Mouse (Mus musculus) activated CD4-positive, CD25-positive, alpha-beta regulatory T cell, adult 4 months (primary cell): Measurements from ENCODE around the gene Mogat2. TPM values are rescaled to one million over a fixed set of nuclear protein-coding genes. Genes with fewer than 3 reads are reported as not detected.

Experiments
- ATAC-seq: one replicate; pipeline ENCODE4 v1.8.0; 2017
- polyA plus RNA-seq, 2 experiments: library from polyadenylated mRNA; unstranded; fragments of 100-300 nt; shearing (Covaris generic); gene quantifications; one replicate each; pipeline ENCODE4 v1.2.1; 2017

The Mogat2 gene
- not detected for polyA plus RNA-seq

DNA sequence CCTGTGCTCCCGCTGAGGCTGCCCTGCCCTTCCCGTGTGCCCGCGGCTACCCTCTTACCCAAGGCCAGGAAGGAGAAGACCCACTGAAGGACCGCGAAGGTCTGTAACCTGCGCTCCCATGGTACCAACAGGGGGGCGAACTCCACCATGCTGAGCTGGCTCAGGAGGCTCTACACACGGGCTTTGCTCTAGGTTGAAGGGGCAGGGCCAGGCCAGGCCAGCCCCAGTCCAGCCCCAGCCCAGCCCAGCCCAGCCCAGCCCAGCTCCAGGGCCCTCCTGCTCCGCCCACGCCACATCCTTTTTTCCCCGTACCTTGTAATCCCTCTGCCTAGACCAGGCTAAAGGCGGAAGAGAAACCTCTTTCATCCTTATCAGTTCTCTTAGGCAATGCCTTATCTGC, at the start of gene Mogat2:
TSS of gene Mogat2 (minus strand) at position 203 of the 400 bp plus-strand sequence.
- ATAC-seq, result no peak

DNA sequence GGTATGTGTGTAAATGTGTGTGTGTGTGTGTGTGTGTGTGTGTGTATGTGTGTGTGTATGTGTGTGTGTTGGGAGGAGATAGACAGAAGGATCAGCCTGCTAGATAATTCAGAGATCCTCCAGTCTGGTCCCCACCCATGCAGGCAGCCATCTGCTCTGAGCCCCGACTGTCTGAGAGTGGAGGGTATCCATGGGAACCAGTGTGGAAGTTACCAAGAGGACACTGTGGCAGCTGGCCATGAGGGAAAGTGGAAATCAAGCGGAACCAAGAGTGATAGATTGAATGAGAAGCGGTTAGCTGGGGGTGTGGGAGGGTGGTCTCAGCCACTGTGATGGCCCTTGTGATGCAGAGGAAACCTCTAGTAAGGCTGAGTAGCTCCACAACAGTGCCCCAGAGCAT, 48.9 kb upstream of the Mogat2 start:
- ATAC-seq, result no peak

DNA sequence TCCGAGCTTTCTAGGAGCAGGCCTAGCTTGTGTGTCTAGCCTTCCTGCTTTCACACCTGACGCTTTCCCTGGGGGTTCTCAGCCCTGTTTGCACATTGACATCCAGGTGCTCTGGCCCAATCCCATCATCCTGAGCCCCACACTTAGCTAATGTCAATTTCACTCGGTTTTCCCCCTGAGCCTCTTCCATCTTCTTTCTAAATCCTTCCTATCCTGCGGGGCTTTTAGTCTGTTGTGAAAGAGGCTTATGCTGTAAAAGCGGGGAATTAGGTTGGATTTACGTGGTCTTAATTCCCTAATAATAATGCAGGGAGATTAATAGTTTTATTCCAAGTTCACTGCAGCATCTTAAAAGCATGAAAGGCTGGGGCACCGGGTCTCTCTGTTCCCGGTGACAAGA, 41.2 kb upstream of the Mogat2 start:
- ATAC-seq, result no peak

DNA sequence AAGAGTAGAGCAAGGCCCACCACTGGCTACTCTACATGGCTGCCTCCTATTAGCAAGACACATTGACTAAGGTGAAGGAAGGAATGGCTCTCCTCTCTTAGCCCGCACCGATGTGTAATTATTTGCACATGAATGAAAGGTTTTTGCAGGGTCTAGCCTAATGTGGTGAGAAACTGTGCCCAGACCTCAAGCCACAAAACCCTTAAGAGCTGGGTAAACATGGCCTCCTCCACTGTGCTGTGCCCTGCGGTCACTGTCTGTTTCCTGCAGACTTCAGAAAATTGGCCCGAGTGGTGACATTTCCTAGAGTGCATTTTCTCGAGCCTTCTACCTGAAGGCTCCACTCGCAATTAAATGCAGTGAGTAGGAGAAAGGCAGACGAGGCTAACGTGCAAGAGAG, 39.9 kb upstream of the Mogat2 start:
- ATAC-seq, result no peak

- ATAC-seq, result no peak
Measured at GRCm38 (mm10) chr7:99276679-99277078, 38.3 kb upstream of the Mogat2 start.

DNA sequence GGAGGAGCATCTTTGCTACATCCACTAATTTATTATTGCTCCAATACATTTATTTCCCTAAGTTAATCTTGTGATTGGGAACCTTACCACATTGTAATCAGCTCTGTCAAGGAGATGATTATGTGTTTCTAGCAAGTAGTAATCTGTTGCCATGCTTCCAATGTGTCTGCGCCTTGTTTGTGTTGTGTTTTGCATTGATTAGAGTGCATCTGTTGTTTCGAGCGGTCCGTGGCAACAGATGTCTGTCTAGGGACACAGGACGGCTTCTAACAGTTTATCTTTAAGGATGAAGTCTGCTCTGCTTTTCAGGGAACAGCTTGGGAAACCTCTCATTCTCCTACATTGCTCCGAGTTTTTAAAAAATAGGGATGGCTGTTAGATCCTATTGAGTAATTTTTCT, 36.7 kb upstream of the Mogat2 start:
- ATAC-seq, result no peak

DNA sequence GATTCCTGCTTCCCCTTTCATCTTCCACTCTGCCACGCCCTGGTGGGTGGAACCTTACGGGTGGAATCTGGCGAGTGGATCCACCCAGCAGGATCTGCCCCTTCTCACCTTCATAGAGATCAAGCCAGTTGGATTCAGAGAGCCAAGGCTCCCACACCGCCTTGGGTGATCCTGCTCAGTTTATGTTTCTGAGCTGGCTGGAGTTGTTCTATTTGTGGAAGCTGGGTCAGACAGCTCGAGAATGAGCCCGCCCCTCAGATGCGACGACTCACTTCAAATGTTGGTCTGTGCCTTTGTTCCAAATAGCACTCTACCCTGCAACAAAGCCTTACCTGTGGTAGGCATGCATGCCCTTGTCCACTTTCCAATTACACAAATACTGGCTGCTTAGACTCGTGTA, 33.2 kb upstream of the Mogat2 start:
- no peak for ATAC-seq

DNA sequence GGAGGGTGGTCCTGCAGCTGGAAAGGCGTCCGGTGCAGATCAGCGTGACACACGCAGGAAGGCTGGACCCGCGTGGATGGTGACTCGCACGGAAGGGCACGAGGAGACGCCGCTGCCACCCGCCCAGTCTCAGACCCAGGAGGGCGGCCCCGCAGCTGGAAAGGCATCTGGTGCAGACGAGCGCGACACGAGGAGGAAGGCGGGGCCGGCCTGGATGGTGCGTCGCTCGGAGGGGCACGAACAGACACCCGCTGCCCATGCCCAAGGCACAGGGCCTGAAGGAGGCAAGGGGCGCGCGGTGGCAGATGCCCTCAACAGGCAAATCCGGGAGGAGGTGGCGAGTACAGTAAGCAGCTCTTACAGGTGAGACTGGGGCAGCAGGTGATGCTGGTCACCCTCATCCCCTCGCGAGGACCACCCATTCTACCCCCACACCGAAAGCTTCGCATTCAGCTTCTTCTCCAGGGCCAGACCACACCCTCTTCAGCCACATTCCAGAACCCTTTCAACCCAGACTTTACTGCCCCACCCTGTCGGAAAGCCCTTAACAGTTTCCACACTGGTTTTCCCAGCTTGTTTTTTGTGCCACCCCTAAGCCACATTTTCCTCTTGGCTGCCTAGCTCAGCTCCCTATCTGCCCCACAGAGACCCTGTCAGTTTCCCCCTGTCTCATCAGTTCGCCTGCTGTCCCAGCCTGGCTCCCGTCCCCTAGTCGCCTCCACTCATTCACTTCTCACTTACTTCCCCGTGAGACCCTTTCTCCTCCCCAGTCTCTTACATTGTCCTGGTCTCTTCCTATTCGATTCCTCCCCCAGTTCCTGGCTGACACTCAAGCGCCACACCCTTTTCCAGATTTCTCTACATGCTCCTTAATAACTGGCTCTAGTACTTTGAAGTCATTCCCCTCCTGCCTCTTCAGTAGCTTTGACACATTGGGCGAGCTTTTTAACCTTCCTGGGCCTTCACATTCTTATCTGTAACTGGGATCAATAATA, 30.8 kb upstream of the Mogat2 start:
- ATAC-seq, result no peak

DNA sequence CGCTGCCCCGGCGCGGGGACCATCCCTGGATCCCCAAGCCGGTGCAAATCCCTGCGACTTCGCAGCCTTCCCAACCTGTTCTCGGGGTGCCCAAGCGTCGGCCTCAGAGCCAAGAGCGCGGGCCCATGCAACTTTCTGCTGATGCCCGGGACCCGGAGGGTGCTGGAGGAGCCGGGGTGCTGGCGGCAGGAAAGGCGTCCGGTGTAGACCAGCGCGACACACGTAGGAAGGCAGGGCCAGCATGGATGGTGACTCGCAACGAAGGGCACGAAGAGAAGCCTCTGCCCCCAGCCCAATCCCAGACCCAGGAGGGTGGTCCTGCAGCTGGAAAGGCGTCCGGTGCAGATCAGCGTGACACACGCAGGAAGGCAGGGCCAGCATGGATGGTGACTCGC, 30.1 kb upstream of the Mogat2 start:
- ATAC-seq, result peak; percentile 34

DNA sequence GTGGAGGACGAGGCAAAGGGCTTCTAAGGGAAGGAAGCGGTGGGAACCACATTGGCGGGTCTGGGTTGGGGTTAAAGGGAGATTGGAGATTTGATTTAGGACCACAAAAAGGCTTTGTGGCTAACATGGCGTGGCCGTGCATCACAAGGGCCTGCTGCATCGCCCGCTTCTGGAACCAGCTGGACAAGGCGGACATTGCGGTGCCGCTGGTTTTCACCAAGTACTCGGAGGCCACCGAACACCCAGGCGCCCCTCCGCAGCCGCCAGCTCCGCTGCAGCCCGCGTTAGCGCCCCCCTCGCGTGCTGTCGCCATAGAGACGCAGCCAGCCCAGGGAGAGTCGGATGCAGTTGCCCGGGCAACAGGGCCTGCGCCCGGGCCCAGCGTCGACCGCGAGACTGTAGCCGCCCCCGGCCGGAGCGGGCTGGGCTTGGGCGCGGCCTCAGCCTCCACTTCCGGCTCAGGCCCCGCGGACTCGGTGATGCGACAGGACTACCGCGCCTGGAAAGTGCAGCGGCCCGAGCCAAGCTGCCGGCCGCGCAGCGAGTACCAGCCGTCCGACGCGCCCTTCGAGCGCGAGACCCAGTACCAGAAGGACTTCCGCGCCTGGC, 29.6 kb upstream of the Mogat2 start:
- ATAC-seq, result peak; percentile 57

- peak; percentile 82 for ATAC-seq
Measured at GRCm38 (mm10) chr7:99267251-99267896, 29.0 kb upstream of the Mogat2 start, which contains the start of gene Map6. Map6 (plus strand) TSS chr7:99267447.

- ATAC-seq, result no peak
Measured at GRCm38 (mm10) chr7:99264597-99264996, 26.2 kb upstream of the Mogat2 start.

- no peak for ATAC-seq
Measured at GRCm38 (mm10) chr7:99263509-99263908, 25.1 kb upstream of the Mogat2 start.

GRCm38 (mm10) chr7:99261900-99262299, 23.5 kb upstream of the Mogat2 start:
- ATAC-seq, result no peak

DNA sequence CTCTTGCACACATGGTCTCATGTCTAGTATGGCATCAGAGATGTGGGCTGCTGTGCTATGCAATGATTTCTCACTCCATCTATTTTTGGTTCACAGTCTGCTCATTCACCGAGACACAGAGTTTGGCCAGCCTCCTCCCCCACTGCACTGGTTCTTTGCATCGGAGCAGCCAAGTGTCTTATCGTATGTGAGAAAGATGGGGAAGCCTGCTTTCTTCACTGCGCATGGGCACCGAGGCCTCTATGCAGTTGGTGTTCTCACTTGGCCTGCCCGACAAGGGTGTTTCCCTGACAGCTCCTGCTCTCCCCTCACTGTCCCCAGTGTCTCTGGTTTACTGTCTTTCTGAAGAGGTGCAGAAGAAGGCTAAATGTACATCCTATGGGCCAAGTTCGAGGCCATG, 16.6 kb upstream of the Mogat2 start:
- ATAC-seq, result no peak

DNA sequence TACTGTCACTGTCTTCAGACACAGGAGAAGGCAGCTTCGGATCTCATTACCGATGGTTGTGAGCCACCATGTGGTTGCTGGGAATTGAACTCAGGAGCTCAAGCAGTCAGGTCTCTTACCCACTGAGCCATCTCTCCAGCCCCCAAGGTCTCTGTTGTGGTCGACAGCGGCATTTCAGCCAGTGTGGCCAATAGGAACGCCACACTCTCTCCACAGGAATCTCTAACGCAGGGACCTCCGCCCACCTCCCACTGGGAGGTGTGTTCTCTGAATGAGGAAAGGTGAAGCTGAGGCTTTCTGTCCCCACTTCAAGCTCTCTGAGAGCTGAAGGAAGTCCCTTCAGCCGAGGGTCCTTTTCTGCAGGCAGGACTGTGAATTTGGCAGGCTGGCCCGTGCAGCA, 12.0 kb upstream of the Mogat2 start:
- no peak for ATAC-seq

DNA sequence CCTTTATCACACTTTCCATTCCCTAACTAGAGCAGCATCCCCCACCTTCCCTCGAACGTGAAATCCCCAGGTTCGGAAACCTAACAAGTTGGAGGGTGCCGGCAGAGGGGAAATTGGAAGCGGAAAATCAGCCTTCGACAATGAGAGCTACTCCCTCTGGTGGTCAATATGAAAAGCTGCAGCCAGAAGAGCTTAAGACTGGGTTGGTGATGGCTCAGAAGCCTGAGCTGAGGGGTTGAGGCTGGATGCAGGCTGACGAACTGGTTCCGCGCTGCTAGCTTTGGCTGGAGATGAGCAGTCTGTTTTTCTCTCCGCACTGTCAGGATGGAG, 11.1 kb upstream of the Mogat2 start:
- ATAC-seq, result peak; percentile 62

GRCm38 (mm10) chr7:99248906-99249581, 10.6 kb upstream of the Mogat2 start:
- peak; percentile 73 for ATAC-seq

DNA sequence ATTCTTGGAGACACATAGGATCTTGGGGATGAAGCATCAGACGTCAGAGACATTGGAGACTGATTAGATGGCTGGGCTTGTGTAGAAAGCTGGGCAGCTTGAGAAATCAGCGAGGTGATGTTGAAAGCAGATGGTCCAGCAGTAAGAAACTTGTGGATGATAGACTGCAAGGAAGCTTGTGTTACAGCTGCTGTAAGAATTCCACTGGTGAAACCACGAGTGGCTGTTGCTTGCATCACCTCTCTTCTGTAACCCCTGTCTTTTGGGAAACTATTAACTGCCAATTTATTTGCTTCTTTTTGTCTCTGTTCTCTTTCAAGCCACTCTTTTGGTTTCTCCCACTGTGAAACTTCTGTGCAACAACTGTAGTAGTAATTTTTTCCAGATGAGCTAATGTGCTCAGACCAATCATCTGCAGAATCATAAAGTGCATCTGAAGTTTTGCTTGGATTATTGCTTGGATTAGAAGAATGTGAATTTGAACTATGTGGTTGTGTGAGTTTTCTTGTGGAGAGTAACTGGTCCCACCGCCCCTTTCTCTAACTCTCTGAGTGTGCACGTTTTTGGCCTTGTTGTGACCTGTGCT, 9.8 kb upstream of the Mogat2 start:
- ATAC-seq, result no peak

GRCm38 (mm10) chr7:99242097-99242496, 3.7 kb upstream of the Mogat2 start:
- ATAC-seq, result no peak

DNA sequence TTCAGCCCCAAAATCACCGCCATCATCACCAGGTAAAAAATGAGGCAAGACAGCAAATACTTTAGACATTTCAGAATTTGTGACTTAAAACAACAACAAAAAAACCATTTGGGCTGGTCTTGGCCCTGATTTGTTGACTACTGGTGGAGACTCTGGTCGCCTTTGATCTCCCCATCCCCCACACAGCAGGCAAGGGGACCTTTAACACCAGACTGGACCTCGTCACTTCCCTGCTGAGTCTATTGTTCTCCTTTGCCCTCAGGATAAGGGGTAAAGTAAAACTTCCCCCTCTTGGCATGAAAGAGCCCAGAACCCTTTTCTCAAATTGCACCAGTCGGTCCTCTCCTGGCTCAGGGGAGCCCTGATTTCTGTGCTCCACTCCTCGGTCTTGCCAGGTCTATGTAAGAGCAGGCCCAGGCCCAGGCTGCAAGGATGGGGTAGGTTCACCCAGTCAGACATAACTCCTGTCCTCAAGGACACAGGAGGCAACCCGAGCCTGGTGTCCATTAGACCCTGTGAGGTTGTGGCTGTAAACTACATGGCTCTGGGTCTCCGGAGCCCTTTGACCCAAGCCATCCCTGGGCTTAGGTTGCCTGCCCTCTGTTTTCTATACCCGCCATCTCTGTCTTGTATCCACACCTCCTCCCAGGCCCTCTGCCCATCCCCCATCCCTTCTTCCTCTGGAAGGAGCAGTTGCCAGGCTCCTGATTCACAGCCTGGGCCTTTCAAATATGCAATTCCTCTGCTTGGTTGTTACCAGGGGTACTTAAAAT, 1.3 kb downstream of the Mogat2 start:
- no peak for ATAC-seq

DNA sequence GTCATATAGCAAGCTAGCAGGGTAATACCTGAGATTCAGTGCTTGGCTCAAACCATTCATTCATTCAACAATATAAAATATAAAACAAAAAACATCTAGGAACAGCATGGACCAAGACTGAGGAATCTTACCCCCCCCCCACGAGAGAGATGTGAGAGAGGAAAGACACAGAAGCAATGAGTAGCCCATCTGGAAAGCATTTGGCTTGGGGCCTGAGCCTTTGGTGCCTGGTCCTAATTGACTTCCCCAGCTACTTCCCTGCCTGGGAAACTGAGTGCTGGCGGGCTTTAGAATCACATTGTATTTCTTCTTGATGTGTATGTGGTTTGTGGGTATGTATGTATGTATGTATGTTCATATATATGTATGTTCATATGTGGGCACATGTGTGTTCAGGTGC, 2.8 kb downstream of the Mogat2 start:
- ATAC-seq, result no peak
